Mouse (Mus musculus) left cerebral cortex, adult 2 months (tissue): ENCODE results near the gene Hnrnpf. TPM values are rescaled to one million over a fixed set of nuclear protein-coding genes. Genes with fewer than 3 reads are reported as not detected.

ENCODE experiments used
- DNase-seq, 2 experiments: peaks; one replicate each; pipeline ENCODE4 v3.0.0; 2021 to 2022; ENCODE audit warnings: low spot score in 2 of 2, mixed read lengths in 1 of 2; ENCODE audit errors: extremely low spot score in 1 of 2
- H3K27ac ChIP-seq: fragments of 200-600 bp; 2 replicates; pipeline ENCODE4 v1.8.1; 2022
- H3K4me3 ChIP-seq: fragments of 200-600 bp; 2 replicates; pipeline ENCODE4 v1.8.1; 2022
- CTCF ChIP-seq: fragments of 200-600 bp; IDR thresholded peaks from 2 replicates; pipeline ENCODE4 v1.8.1; 2022; ENCODE audit warnings: antibody characterized with exemption, mild to moderate bottlenecking, moderate library complexity
- intact Hi-C: fragments of 180-260 bp; cut with DNase I; formaldehyde crosslinking; loops from one replicate; pipeline ENCODE4 v1.15.1; 2025
- total RNA-seq, 2 experiments: library from RNA; stranded (reverse); gene quantifications; 2 replicates each; pipeline ENCODE4 v1.2.3; 2021

Hnrnpf gene
- total RNA-seq, 2 experiments from 2014 or later = 111 to 116 TPM

- H3K27ac ChIP-seq = no peak overlapping the region
- intact Hi-C loops = no loop called here
- TF ChIP-seq CTCF = no peak
- DNase-seq = no peak
- no peak overlapping the region for H3K4me3 ChIP-seq
Measured at GRCm38 (mm10) chr6:117874621-117875281, 25.4 kb upstream of the Hnrnpf start.

DNA sequence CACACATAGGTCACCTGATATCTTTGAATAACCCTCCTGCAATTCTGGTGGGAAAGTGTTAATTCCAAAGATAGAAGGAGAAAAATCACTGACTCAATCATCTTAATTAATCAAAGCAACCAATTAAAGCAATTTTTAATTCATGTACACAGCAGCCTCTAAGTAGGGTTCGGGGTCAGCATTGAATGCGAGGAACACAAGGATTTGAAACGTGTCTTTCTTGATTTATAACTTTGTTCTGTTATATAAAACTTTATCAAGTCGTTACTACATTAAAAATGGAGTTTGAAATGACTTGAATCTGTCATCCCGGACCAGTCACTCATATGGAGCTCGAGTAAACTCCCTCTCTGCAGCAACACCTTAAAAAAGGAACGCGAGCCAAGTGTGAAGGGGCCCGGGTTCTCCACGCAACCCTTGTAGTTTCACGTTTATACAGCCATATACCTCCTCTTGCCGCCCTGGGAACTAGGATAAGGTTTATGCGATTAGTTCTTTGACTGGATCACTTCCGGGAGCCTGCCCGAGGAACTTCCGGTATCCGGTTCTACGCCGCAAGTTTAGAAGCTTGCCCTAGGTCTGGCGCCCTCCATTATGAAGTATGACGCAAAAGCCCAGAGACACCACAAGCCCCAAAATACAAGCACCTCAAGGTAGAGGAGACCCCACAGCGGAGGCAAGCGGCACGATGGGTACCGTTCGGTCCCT, 21.3 kb upstream of the Hnrnpf start:
- peak in 1 of 2 experiments; percentile 86 for DNase-seq
- intact Hi-C loops = loop anchor here (1.0 kb wide), 3 partner anchors 27 to 38 kb away; partner anchors contain the start of gene Zfp637
- Histone ChIP-seq H3K27ac (peak overlapping the region; percentile 100), H3K4me3 (peak overlapping the region; percentile 62)
- TF ChIP-seq CTCF = no peak

- Histone ChIP-seq H3K27ac (peak overlapping the region; percentile 100), H3K4me3 (peak overlapping the region; percentile 62)
- DNase-seq = peak; percentile 100
- intact Hi-C loops = loop anchor here (1.0 kb wide), 3 partner anchors 27 to 38 kb away; partner anchors contain the start of gene Zfp637
- no peak; the same call in none of the 2 replicates for TF ChIP-seq CTCF
Measured at GRCm38 (mm10) chr6:117879408-117880115, 20.6 kb upstream of the Hnrnpf start.

DNA sequence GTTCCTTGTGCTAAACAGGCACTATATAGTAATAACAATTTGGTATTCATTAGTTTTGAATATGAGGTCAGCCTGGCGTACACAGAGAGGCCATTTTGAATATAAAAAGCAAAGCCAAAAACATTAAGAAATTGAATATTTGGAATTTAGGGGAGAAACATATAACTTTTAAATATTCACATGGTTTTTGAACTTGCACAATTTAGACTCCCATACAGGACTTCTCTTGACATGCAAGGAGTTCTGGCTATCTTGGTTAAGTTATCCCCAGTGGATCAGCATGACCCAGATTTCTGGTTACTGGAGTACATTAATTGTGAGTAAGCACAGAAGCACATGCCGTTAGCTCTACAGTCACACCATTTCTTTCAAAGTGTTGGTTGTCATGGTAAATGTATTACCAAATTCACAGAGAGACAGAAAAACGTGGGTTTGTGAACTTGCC, 19.7 kb upstream of the Hnrnpf start:
- H3K4me3 ChIP-seq = peak overlapping the region; percentile 62
- no peak for DNase-seq
- intact Hi-C loops = no loop called here
- H3K27ac ChIP-seq = peak overlapping the region; percentile 100
- TF ChIP-seq CTCF = no peak

DNA sequence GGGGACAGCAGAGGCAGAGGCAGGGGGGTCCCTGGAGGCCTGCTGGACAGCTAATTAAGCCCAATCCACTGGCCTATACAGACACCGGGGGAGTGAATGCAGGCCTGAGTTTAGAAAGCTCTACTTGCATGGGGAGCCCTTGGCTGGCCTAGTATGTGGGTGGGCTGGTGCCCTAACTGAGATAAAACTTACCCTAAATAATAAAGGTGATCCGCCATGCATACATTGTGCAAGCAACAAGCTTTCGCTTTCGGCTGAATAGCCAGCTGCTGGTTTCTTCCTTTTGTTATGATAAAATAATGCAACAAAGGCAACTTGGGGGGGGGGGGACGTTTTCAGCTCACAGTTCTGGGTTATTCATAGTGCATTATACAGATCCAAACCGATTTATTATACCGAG, 18.9 kb upstream of the Hnrnpf start:
- TF ChIP-seq CTCF = no peak
- Histone ChIP-seq H3K27ac (no peak overlapping the region), H3K4me3 (no peak overlapping the region)
- no peak for DNase-seq
- intact Hi-C loops = no loop called here

GRCm38 (mm10) chr6:117881997-117882396, 18.1 kb upstream of the Hnrnpf start:
- TF ChIP-seq CTCF = no peak
- Histone ChIP-seq H3K4me3 (no peak overlapping the region), H3K27ac (no peak overlapping the region)
- intact Hi-C loops = no loop called here
- no peak for DNase-seq

DNA sequence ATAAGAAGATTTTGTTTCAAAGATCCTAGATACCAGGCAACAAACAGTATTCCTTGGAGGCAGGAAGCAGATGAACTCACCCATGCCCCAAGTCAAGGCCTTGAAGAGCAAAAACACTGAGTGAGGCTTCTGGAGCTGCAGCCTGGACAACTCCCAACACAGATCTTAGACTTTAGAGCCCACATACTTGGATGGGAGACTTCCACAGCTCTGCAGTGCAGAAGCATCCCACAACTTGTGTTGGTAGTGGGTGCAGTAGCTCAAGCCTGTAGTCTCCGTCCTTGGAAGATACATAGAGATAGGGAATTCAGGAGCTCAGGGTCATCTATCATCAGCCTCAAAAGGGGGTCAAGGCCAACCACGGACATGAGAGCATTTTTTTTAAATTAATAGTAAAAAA, 14.2 kb upstream of the Hnrnpf start:
- Histone ChIP-seq H3K4me3 (no peak overlapping the region), H3K27ac (no peak overlapping the region)
- intact Hi-C loops = no loop called here
- DNase-seq = no peak
- no peak for TF ChIP-seq CTCF

GRCm38 (mm10) chr6:117888032-117888431, 12.1 kb upstream of the Hnrnpf start:
- H3K4me3 ChIP-seq = no peak overlapping the region
- intact Hi-C loops = no loop called here
- no peak overlapping the region for H3K27ac ChIP-seq
- DNase-seq = no peak
- no peak for TF ChIP-seq CTCF

DNA sequence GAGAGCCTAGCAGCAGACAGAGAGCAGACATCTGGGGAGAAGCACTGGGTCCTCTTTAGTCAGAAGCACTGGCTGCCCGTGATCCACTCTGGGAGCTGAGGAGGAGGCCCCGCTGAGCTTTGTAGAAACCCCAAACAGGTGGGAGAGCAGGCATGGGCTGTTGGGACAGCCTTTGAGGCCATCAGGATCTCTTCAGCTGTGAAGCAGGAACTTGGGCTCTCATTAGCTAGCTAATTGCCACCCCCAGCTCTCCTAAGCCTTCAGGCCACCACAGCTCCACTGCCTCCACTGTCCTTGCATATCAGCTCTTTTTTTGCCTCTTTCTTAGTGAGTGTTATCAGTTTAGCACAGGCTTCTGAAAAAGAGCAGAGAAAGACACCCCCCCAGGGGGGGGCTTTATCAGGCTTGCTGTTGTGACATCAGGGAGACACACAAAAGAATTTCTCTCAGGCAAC, 11.5 kb upstream of the Hnrnpf start:
- intact Hi-C loops = no loop called here
- no peak for TF ChIP-seq CTCF

GRCm38 (mm10) chr6:117890257-117890656, 9.9 kb upstream of the Hnrnpf start:
- TF ChIP-seq CTCF = no peak
- intact Hi-C loops = no loop called here
- DNase-seq = no peak
- Histone ChIP-seq H3K27ac (no peak overlapping the region), H3K4me3 (no peak overlapping the region)

More for the DNA sequence above, 11.5 kb upstream of the Hnrnpf start:
- DNase-seq = no peak
- no peak overlapping the region for H3K27ac ChIP-seq
- H3K4me3 ChIP-seq = no peak overlapping the region

DNA sequence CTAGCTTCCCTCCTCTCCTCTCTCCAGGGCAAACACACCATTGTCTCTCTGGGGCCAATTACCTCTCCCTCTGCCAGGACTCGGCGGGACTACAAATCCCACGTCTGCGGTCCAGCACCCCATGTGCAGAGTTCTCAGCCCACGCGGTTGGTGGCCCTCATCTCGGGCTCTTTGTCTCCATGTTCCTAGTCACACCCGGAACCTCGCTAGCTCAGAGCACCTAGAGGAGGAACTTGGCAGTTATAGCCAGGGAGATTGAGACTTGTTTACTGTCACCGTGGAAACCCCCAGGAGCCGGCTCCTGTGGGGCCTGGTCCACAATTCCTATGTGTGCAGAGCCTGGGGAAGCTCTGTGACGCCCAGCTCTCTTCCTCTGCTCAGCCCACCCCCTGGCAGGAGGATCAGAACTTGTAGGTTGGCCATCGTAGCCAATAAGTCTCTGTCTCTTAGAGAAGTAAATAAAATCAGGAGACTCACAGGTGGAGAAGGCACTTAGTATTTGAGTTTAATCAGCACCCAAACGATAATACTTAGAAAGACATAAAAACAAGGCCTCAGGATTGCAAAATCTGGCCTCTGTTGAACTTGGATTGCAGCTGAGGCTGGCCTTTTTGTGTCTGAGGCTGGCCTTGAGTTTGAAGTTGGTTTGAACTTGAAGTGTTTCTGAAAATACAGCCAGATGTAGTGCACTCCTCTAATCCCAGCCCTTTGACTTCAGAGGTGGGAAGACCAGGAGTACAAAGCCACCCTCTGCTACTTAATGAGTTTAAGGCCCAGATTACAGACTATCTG, 8.6 kb upstream of the Hnrnpf start:
- intact Hi-C loops = no loop called here
- no peak overlapping the region for H3K27ac ChIP-seq
- TF ChIP-seq CTCF = no peak
- DNase-seq = no peak
- H3K4me3 ChIP-seq = no peak overlapping the region
